Mouse (Mus musculus): ENCODE results near the gene Tmem126b.

The Tmem126b gene

GRCm38 (mm10) chr7:90475793-90476312 lies at the start of gene Tmem126b:
TSS of gene Tmem126b (minus strand) at chr7:90476001.
- DNase-seq (ENCODE audit: low spot score): peak; percentile 98

- DNase-seq (ENCODE audit: low spot score): no peak
Observed at GRCm38 (mm10) chr7:90512293-90512692, 36.5 kb upstream of the Tmem126b start.

- DNase-seq (ENCODE audit: low spot score): no peak
Observed at GRCm38 (mm10) chr7:90508124-90508523, 32.3 kb upstream of the Tmem126b start.

GRCm38 (mm10) chr7:90482607-90483006 lies 6.8 kb upstream of the Tmem126b start:
- DNase-seq (ENCODE audit: low spot score): no peak

GRCm38 (mm10) chr7:90476313-90477245 lies 778 bp upstream of the Tmem126b start, which contains the start of gene Dlg2:
TSS of gene Dlg2 (plus strand) at chr7:90476672.
- DNase-seq (ENCODE audit: low spot score): no peak

GRCm38 (mm10) chr7:90473511-90473910 lies 2.3 kb downstream of the Tmem126b start:
- DNase-seq (ENCODE audit: low spot score): no peak

- DNase-seq (ENCODE audit: low spot score): no peak
Observed at GRCm38 (mm10) chr7:90461441-90461840, 14.4 kb downstream of the Tmem126b start.

- no peak for DNase-seq (ENCODE audit: low spot score)
Observed at GRCm38 (mm10) chr7:90460930-90461329, 14.9 kb downstream of the Tmem126b start.

GRCm38 (mm10) chr7:90460330-90460729 lies 15.5 kb downstream of the Tmem126b start:
- DNase-seq (ENCODE audit: low spot score): peak; percentile 54

- peak; percentile 32 for DNase-seq (ENCODE audit: low spot score)
Observed at GRCm38 (mm10) chr7:90457517-90457916, 18.3 kb downstream of the Tmem126b start.

- peak; percentile 86 for DNase-seq (ENCODE audit: low spot score)
Observed at GRCm38 (mm10) chr7:90456845-90457468, 18.8 kb downstream of the Tmem126b start, which contains the start of gene Tmem126a. TSS of gene Tmem126a (minus strand) at chr7:90457229.

GRCm38 (mm10) chr7:90456149-90456844 lies 19.5 kb downstream of the Tmem126b start:
- no peak for DNase-seq (ENCODE audit: low spot score)

- DNase-seq (ENCODE audit: low spot score): no peak
Observed at GRCm38 (mm10) chr7:90444206-90444605, 31.6 kb downstream of the Tmem126b start.

GRCm38 (mm10) chr7:90443101-90444091 lies 32.4 kb downstream of the Tmem126b start:
- DNase-seq (ENCODE audit: low spot score): peak; percentile 65

GRCm38 (mm10) chr7:90442518-90443080 lies 33.2 kb downstream of the Tmem126b start, which contains the start of gene Crebzf:
TSS of gene Crebzf (plus strand) at chr7:90442729.
- DNase-seq (ENCODE audit: low spot score): peak; percentile 97

- DNase-seq (ENCODE audit: low spot score): no peak
Observed at GRCm38 (mm10) chr7:90442070-90442469, 33.7 kb downstream of the Tmem126b start.

- DNase-seq (ENCODE audit: low spot score): no peak
Observed at GRCm38 (mm10) chr7:90440044-90440443, 35.8 kb downstream of the Tmem126b start.

GRCm38 (mm10) chr7:90432221-90432620 lies 43.6 kb downstream of the Tmem126b start:
- DNase-seq (ENCODE audit: low spot score): no peak

- no peak for DNase-seq (ENCODE audit: low spot score)
Observed at GRCm38 (mm10) chr7:90427006-90427405, 48.8 kb downstream of the Tmem126b start.

Data from yolk sac, embryonic 10.5 days (tissue).